Mouse (Mus musculus): ENCODE data around the gene Mroh7.
"Not testable (repeated sequence)": the region's sequence is repeated elsewhere in the genome, so short reads cannot be mapped to it uniquely, and the experiment has no call there.

Gene Mroh7

DNA sequence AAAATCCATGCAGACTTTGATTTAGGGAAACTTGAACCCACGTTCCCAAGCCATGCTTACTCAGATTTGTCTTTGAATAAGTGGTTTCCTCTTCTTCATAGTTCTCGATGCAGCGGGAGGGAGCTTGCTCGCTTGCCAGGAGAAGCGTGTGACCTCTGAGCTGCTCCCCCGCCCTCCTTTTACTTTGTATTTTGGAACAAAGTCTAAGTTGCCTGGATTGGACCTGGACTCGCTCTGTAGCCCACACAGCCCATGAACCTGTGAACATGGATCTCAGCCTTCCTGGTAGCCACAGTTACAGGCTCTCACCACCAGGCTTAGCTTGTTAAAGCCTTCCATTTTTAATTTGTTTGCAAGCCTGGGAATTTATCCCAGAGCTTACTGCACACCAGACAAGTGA lies at the start of gene Mroh7:
Gene Mroh7, minus strand, starts transcription at position 112 of the 400 bp plus-strand sequence.
- no peak for DNase-seq (ENCODE audit: low read depth)

DNA sequence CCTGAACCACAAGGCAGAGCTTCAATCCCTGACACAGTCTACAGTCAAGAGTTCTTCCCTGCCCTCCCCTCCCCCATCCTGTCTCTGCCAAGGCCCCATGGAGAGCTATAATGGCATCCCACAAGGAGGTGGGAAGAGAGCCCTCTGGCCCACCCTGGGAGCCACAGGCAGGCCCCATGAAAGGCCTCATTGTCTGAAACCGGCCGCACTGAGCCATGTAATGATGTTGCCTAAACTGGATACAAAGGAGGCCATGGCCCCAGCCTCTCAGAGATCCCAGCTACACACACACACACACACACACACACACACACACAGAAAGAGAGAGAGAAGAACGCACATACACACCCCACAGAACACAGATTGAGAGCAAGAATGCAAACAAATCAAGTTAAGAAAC lies 49.3 kb upstream of the Mroh7 start:
- DNase-seq (ENCODE audit: low read depth) = no peak

DNA sequence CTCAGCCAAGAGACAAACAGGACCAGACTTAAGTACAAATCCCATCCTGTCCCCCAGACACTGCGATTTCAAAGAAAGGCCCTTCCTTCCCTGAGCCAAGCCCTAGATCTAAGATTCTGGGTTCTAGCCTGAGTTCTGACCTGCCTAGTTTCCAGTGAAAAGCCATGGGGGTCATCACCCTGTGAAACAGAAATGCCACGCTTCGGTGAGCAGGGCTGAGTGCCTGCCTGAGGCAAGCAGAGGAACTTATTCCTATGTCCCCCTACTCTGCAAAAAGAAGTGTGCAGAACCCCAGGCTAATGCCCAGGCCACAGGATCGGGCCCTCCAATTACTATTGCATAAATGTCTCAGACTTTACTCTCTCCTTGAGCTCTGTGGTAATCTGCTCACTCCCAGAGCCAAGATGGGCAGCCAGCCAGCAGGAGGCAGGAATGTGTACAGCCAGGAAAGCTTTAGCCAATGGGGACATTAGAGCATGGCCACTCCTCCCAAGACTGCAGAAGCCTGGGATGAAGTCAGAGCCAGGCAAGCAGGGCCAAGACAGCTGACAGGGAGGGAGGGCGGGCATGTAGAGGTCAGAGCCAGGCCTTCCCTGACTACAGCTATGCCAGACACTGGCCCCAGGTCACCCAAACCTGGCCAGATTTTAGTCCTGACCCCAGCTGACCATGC lies 47.5 kb upstream of the Mroh7 start:
- no peak for DNase-seq (ENCODE audit: low read depth)

DNA sequence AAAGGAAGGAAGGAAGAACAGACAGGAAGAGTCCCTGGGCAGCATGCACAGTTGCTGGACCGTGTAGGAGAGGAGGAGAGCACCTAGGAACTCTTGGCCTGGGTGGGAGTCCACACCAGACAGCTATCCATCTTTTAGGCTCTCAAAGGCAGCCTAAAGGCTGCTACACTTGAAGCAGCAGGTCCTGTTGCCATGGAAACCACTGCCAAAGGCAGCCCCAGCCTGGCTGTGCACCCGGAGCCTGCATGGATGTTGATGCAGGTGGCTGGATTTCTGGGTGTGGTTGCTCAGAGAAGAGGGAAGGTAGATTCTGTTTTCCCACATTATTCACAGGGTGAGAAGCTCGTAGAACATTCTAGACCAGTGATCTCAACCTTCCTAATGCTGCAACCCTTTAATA lies 46.3 kb upstream of the Mroh7 start:
- no peak for DNase-seq (ENCODE audit: low read depth)

DNA sequence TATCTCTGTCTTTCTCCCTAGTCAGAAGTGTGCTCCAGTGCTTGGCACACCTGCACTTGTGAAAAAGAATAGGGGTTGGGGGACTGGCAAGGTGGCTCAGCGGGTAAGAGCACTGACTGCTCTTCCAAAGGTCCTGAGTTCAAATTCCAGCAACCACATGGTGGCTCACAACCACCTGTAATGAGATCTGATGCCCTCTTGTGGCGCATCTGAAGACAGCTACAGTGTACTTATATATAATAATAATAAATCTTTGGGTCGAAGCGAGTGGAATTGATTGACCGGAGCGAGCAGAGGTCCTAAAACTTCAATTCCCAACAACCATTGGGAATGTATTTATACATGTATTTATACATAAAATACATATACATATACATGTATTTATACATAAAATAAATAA lies 45.0 kb upstream of the Mroh7 start:
- not testable (repeated sequence) for DNase-seq (ENCODE audit: low read depth)

DNA sequence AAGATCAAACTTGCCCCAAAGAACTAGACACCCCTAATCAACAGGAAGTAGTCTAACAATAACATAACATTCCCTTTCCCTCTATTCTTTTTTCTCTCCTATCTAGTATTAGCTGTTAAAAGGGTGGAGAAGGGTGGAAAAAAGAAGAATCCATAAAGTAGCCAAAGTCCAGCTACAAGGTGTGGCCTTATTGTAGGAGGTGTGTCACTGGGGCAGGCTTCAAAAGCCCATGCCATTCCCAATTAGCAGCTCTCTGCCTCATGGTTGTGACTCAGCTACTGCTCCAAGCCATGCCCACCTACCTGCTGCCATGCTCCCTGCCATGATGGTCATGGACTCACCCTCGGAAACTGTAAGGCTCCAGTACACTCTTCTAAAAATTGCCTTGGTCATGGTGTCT lies 41.8 kb upstream of the Mroh7 start:
- DNase-seq (ENCODE audit: low read depth) = no peak

DNA sequence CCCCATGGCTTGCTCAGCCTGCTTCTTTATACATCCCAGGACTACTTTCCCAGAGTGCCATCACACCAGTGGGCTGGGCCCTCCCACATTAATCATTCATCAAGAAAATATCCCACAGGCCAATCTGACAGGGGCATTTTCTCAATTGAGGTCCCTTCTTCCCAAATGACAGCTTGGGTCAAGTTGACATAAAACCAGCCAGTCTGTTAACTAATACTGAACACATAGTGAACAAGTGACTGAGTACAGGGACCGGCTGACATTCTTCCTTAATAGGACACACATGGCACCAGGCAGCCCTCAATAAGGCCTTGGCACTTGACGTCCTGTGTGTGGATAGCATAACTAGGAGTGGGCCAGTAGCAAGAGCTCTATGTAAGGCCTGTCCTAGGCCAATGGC lies 38.6 kb upstream of the Mroh7 start:
- no peak for DNase-seq (ENCODE audit: low read depth)

DNA sequence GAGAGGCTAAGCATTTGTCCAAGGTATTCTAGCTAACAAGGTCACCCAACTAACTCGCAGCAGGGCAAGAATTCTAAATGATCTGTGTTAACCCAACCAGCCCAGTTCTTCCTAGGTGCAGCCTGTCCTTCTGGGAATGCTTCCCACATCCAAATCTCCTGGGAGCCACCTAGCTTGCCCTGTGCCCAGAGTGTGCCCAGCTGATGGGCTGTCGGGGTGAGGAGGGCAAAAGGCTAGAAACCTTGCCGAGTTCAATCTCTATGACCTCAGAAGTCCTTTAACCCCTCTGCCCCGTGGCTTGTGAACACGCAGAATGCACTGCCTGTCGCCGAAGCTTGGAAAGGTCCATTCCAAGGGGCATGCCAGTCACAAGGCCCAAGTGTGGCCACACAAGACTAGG lies 33.4 kb upstream of the Mroh7 start:
- DNase-seq (ENCODE audit: low read depth) = no peak

DNA sequence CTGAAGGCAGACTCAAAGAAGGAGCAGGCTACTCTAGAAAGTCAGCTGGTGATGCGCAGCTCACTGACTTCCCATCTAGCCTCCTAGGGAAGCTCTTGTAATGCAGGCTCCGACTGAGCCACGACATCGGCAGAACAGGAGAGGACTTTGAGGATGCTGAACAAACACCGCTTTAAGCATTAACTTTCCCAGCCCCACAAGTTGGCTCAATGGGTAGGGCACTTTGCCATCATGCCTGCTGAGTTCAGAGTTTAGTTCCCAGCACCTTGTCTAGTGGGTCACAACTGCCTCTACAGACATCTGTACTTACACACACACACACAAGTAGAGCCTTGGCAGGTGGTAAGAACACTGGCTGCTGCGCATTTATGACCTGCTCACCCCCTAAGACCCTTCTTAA lies 21.0 kb upstream of the Mroh7 start:
- DNase-seq (ENCODE audit: low read depth) = no peak

DNA sequence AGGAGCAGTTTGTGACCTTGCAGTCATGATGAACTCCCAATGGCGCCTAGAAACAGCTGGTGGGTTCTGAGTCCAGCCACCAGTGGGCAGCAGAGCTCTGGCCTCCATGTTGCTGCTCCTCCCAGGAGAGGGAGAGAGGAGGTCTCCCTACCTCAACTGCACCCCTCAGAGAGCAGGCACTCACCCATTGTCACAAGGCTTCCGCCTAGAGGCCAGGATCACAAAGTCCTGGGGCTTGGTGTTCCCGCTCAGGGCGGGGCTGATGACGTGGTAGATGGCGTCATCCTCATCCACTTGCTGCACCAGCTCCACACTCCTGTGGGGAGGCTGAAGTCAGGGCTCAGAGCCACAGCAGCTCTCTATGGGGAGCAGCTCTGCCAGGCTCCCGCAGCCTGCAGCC lies 19.0 kb upstream of the Mroh7 start:
- DNase-seq (ENCODE audit: low read depth) = peak; percentile 46

DNA sequence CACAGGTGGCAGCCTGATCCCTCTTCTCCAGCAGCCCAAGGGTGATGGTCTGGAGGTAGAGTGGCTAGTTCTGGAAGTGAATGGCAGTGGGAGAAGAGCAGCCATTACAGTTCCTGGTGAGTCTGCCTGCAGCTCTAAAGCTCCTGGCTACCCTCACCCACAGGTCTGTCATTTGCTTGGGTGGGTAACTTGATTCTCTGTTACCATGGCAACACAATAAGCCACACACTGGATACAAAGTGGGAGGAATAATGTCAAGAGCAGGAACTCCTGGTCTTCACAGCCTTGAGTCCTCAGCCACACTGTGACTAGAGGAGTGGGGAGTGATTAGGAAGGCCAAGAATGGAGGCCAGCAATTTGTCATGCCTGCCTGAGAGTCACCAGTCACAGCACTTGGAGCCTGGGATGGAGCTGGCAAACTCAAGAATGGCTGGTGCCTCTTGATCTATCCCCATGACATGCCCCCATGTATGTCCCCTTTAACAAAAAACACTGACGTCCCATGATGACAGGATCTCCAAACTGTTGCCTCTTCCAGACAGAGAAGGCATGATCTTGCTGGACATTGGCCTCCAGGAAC lies 16.4 kb upstream of the Mroh7 start:
- DNase-seq (ENCODE audit: low read depth) = no peak

DNA sequence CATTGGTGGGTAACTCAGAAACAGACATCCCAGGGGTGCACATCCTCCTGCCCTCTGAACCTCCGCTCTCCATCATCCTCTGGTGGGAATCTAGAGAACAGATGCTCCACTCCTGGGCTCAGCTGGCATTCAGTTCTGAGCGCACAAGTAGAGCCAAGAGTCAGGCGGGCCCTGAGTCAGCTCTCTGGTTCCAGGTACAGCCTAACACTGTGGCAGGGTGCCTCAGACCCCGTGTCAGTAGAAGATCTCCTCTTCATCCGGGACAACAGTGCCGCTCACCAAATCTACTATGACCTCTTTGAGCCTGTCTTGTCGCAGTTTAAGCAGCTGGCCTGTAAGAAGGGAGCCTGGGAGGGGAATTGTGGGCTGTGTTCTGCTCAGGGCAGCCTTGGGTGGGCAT lies 15.1 kb upstream of the Mroh7 start:
- no peak for DNase-seq (ENCODE audit: low read depth)

DNA sequence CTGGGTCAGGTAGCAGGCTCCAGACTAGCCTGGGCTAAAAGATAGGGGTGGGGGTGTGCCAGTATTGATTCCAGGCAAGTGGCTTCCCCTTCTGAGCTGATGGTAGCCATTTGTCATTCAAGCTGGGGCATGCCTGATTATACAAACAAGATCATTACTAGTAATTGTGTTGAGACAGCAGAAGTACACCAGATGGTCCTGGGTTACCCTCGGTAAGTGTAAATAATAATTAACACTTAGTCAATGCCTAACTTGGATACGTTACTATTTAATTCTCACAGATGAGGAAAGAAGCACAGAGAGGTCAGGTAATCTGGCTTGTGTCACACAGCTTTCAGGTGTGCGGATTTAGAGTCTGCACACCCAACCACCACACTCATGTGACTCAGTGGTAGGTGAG lies 7.2 kb upstream of the Mroh7 start:
- no peak for DNase-seq (ENCODE audit: low read depth)

DNA sequence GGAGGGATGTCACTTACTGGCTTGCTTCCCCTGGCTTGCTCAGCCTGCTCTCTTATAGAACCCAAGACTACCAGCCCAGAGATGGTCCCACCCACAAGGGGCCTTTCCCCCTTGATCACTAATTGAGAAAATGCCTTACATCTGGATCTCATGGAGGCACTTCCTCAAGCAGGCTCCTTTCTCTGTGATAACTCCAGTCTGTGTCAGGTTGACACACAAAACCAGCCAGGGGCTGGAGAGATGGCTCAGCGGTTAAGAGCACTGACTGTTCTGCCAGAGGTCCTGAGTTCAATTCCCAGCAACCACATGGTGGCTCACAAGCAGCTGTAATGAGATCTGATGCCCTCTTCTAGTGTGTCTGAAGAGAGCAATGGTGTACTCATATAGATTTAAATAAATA lies 6.2 kb upstream of the Mroh7 start:
- DNase-seq (ENCODE audit: low read depth) = not testable (repeated sequence)

DNA sequence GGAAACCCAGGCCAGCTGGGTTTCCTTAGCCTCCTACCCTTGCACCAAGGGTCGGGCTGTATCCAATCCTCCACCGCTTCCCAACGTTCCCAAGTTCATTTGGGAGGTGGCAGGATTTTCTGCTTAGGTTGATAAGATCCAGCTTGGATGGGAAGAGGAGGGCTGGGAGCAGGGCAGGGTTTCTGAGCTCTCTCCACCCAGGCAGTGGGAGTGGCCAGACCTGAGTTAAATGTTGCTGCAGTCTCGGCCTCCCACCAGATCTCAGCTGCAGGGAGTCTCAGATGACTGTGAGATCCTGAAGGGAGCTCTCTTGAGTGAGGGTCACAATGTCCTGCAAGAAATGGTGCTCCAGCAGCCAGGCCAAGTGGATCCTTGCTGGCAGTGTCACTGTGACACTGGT lies 2.9 kb upstream of the Mroh7 start, which contains the start of gene Fam151a:
Gene Fam151a, plus strand, starts transcription at position 254 of the 400 bp plus-strand sequence.
- DNase-seq (ENCODE audit: low read depth) = no peak

DNA sequence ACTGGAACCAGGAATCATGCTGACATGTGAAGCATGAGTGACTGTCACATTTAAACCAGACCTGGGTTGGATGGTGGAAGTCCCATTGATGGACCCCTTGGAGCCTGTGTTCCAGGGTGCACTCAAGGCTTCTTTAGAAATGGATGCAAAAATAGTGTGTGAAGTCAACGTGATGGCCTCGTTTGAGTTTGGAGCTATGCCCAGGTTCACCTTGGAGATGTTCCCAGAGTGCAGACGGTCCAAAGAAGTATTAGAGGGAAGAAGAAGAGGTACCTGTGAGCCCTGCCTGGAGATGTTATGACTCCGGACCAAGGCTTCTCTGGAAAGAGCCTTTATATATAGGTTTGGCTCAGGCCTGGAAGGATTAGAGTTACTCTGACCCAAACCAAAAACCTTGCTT lies 10.1 kb downstream of the Mroh7 start:
- DNase-seq (ENCODE audit: low read depth) = no peak

DNA sequence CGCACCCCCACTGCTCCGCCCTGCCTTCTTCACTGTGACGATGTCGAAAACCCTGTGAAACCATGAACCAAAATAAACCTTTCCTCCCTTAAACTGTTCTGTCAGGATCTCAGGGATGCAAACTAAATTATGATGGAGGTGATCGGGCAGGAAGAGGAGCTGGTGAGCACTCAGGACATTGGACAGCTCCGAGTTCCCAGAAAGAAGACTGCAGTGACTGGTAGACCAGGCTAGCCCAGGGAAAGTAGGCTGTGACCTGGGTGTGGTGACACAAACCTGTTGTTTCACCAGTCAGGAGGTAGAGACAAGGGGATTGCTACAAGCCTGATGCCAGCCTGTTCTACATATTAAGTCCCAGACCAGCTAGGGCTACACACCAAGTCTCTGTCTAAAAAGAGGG lies 17.1 kb downstream of the Mroh7 start:
- DNase-seq (ENCODE audit: low read depth) = no peak

DNA sequence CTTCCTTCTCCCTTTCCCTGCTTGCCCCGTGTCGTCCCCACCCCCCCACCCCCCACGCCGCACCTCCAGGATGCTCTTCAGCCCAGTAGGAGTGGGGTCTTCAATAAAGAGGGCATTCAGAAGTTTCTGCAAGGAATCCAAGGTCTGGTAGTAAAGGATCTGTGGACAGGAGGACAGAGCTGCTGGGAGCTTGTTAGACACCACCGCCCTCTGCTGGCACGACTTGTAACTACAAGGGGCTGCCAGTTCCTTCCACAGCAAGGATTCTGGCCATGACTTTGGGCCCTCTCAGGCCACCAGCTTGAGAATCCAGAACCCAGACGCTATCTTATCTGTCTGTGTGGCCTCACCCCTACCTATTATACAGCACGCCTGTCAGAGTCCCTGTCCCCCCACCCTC lies 22.3 kb downstream of the Mroh7 start:
- DNase-seq (ENCODE audit: low read depth) = peak; percentile 38

DNA sequence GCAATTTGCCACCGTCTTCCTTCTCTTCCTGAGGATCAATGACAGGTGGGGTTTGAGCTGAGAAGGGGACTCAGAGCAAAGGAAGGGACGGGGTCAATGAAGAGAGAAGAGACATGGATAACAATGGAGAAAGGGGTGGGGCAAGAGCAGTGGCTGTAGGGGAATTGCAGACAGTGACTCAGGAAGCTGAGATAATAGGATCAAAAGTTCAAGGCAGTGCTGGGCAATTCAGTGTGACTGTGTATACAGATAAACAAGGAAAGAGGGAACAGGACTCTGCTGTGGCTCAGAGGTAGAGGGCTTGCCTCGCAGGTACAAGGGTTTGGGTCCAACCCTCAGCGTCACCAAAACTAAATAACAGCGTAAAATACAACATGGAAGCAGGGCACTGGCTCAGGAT lies 22.8 kb downstream of the Mroh7 start:
- no peak for DNase-seq (ENCODE audit: low read depth)

DNA sequence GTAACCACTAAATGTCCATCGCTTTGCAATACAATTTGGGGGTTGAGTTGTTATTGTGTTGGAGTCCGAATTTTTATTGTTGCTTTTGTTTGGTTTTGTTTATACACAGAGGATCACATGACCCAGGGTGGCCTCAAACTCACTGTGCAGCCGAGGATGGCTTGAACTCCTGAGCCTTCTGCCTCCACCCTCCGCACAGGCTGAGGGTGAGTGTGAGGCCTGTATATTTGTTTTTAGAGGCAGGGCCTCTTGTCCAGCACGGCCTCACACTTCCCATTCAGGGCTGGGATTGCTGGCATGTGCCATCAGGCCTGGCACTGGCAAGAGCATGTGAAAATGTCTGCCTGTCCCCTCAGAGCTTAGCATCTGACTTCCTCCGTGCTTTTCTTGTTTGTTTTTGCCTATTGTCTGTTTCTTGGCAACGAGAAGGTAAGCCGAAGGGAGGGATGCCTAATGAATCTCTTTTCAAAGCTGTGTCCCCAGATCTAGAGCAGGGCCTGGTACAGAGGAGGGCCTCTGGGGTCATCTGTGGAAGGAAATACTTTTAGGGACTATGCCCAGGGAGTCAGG lies 25.5 kb downstream of the Mroh7 start:
- DNase-seq (ENCODE audit: low read depth) = no peak

DNA sequence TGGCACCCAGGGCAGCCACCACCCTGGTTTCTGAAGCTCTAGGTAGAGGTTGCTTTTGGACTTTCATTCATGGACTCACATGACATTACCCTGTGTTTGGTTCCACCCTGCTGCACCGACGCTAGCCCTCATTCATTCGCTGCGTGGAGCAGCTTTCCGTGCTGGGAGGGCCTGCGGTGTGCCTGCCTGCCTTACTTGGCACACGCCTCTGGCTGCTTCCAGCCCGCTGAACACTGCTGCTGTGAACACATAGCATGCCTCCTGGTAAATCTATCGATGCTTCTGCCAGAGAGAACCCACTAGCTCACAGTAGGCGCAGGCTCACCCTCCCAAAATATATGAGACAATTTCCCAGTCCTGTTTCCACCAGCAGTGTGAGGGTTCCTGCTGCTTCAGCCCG lies 26.3 kb downstream of the Mroh7 start:
- no peak for DNase-seq (ENCODE audit: low read depth)

DNA sequence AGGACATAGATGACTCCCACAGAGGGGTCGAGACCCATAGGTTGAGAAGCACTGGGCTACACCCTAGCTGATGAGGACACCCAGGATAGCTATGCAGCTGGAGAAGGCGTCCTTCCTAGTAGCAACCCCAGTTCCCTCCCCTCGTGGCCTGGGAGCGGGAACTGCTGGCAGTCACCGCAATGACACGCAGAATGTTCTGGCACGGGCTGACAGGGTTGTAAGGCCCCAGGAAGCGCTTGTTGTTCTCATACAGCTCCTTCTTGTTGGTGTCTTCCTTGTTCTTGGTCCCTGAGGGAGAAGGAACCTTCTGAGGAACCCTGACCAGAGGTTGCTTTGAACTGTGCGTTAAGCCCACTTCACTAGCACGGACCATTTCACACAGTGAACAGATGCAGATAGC lies 26.8 kb downstream of the Mroh7 start:
- DNase-seq (ENCODE audit: low read depth) = no peak

DNA sequence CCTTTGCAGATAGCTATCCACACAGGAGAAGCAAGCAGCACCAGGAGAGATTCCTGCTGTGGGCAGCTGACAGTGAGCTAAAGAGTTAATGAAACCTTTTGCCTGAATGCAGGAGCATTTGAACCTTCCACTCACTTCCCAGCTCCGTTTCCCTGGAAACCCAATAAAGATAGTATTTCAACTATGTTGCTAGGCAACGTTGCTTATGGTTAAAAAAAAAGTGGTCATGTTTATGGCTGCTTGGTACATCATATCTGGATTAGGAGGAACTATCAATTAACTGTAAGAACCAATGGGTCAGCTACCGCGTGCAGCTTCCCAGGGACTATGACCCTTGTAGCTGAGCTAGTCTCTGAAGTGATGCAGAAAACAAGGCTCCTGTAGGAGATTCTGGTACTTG lies 29.9 kb downstream of the Mroh7 start:
- DNase-seq (ENCODE audit: low read depth) = no peak

DNA sequence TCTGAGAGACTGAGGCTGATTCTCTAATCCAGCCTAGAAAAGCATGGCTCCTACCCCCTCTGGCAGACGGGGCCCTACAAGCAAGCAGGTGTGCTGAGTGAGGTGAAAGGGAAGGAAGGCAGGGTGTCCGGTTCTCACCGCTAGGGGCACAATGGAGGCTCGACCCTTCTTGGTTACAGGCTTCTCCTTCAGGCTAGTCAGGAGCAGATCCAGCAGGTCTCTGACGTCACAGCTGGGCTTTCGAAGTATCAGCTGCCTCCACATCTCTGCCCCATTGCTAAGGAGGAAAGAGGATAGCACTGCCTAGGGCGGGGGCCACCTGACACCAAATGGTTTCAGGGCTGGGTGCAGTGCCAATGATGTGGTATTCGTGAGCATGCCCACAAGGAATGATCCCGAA lies 30.7 kb downstream of the Mroh7 start:
- DNase-seq (ENCODE audit: low read depth) = no peak
